Mouse (Mus musculus): ENCODE measurements around the gene Copb1. TPM values are rescaled to one million over a fixed set of nuclear protein-coding genes. Genes with fewer than 3 reads are reported as not detected.

Copb1 gene
- polyA plus RNA-seq, 1 experiment = 121 TPM

- Histone ChIP-seq H3K27ac (ENCODE audit: insufficient read depth, low read length) (no peak overlapping the region), H3K27me3 (ENCODE audit: control insufficient read depth, insufficient read depth, low read length, poor library complexity, severe bottlenecking) (no peaks in the 10 kb centered on the region), H3K9me3 (replicated peaks; ENCODE audit: control insufficient read depth, insufficient read depth, low read length, poor library complexity, severe bottlenecking) (no peaks in the 10 kb centered on the region; the same call in 1 of the 2 replicates), H3K9ac (ENCODE audit: low read depth, poor library complexity, severe bottlenecking) (no peak overlapping the region), H3K4me1 (ENCODE audit: control insufficient read depth, insufficient read depth, low read length) (peaks cover 2% of the 10 kb centered on the region), H3K4me3 (ENCODE audit: low read depth, low read length) (no peak overlapping the region), H3K36me3 (ENCODE audit: control insufficient read depth, insufficient read depth, low read length, poor library complexity, severe bottlenecking) (no peaks in the 10 kb centered on the region)
- no peak for TF ChIP-seq CTCF (IDR thresholded peaks at IDR 0.05; ENCODE audit: low read depth, low read length)
- no peak for TF ChIP-seq POLR2A (IDR thresholded peaks at IDR 0.05; ENCODE audit: insufficient read depth, low read length)
- no peak for TF ChIP-seq EP300 (IDR thresholded peaks at IDR 0.05; ENCODE audit: insufficient read depth, low read depth, low read length)
Measured at GRCm38 (mm10) chr7:114292501-114292971, 38.0 kb upstream of the Copb1 start.

GRCm38 (mm10) chr7:114291461-114292335 lies 37.2 kb upstream of the Copb1 start:
- Histone ChIP-seq H3K27me3 (ENCODE audit: control insufficient read depth, insufficient read depth, low read length, poor library complexity, severe bottlenecking) (no peaks in the 10 kb centered on the region), H3K36me3 (ENCODE audit: control insufficient read depth, insufficient read depth, low read length, poor library complexity, severe bottlenecking) (no peaks in the 10 kb centered on the region), H3K27ac (ENCODE audit: insufficient read depth, low read length) (no peak overlapping the region), H3K4me1 (ENCODE audit: control insufficient read depth, insufficient read depth, low read length) (peaks cover 2% of the 10 kb centered on the region), H3K9ac (ENCODE audit: low read depth, poor library complexity, severe bottlenecking) (no peak overlapping the region), H3K4me3 (ENCODE audit: low read depth, low read length) (no peak overlapping the region), H3K9me3 (replicated peaks; ENCODE audit: control insufficient read depth, insufficient read depth, low read length, poor library complexity, severe bottlenecking) (no peaks in the 10 kb centered on the region; the same call in 1 of the 2 replicates)
- no peak for TF ChIP-seq CTCF (IDR thresholded peaks at IDR 0.05; ENCODE audit: low read depth, low read length)
- no peak for TF ChIP-seq POLR2A (IDR thresholded peaks at IDR 0.05; ENCODE audit: insufficient read depth, low read length)
- TF ChIP-seq EP300 (IDR thresholded peaks at IDR 0.05; ENCODE audit: insufficient read depth, low read depth, low read length) = no peak

- H3K27me3 ChIP-seq (ENCODE audit: control insufficient read depth, insufficient read depth, low read length, poor library complexity, severe bottlenecking) = no peaks in the 10 kb centered on the region
- TF ChIP-seq EP300 (IDR thresholded peaks at IDR 0.05; ENCODE audit: insufficient read depth, low read depth, low read length) (no peak), POLR2A (IDR thresholded peaks at IDR 0.05; ENCODE audit: insufficient read depth, low read length) (no peak), CTCF (IDR thresholded peaks at IDR 0.05; ENCODE audit: low read depth, low read length) (no peak)
- no peak overlapping the region for H3K27ac ChIP-seq (ENCODE audit: insufficient read depth, low read length)
- H3K9me3 ChIP-seq (replicated peaks; ENCODE audit: control insufficient read depth, insufficient read depth, low read length, poor library complexity, severe bottlenecking) = no peaks in the 10 kb centered on the region; the same call in 1 of the 2 replicates
- H3K9ac ChIP-seq (ENCODE audit: low read depth, poor library complexity, severe bottlenecking) = no peak overlapping the region
- H3K36me3 ChIP-seq (ENCODE audit: control insufficient read depth, insufficient read depth, low read length, poor library complexity, severe bottlenecking) = no peaks in the 10 kb centered on the region
- H3K4me1 ChIP-seq (ENCODE audit: control insufficient read depth, insufficient read depth, low read length) = peaks cover 2% of the 10 kb centered on the region
- no peak overlapping the region for H3K4me3 ChIP-seq (ENCODE audit: low read depth, low read length)
Measured at GRCm38 (mm10) chr7:114290078-114290506, 35.6 kb upstream of the Copb1 start.

- Histone ChIP-seq H3K4me1 (ENCODE audit: control insufficient read depth, insufficient read depth, low read length) (no peaks in the 10 kb centered on the region), H3K27me3 (ENCODE audit: control insufficient read depth, insufficient read depth, low read length, poor library complexity, severe bottlenecking) (no peaks in the 10 kb centered on the region), H3K4me3 (ENCODE audit: low read depth, low read length) (no peak overlapping the region), H3K9ac (ENCODE audit: low read depth, poor library complexity, severe bottlenecking) (no peak overlapping the region), H3K9me3 (replicated peaks; ENCODE audit: control insufficient read depth, insufficient read depth, low read length, poor library complexity, severe bottlenecking) (no peaks in the 10 kb centered on the region), H3K27ac (ENCODE audit: insufficient read depth, low read length) (no peak overlapping the region), H3K36me3 (ENCODE audit: control insufficient read depth, insufficient read depth, low read length, poor library complexity, severe bottlenecking) (no peaks in the 10 kb centered on the region)
- no peak for TF ChIP-seq EP300 (IDR thresholded peaks at IDR 0.05; ENCODE audit: insufficient read depth, low read depth, low read length)
- no peak for TF ChIP-seq CTCF (IDR thresholded peaks at IDR 0.05; ENCODE audit: low read depth, low read length)
- TF ChIP-seq POLR2A (IDR thresholded peaks at IDR 0.05; ENCODE audit: insufficient read depth, low read length) = no peak
Measured at GRCm38 (mm10) chr7:114284296-114284910, 29.9 kb upstream of the Copb1 start.

GRCm38 (mm10) chr7:114283006-114283405 lies 28.5 kb upstream of the Copb1 start:
- Histone ChIP-seq H3K4me3 (ENCODE audit: low read depth, low read length) (no peak overlapping the region), H3K27ac (ENCODE audit: insufficient read depth, low read length) (no peak overlapping the region), H3K9ac (ENCODE audit: low read depth, poor library complexity, severe bottlenecking) (no peak overlapping the region), H3K4me1 (ENCODE audit: control insufficient read depth, insufficient read depth, low read length) (no peaks in the 10 kb centered on the region), H3K9me3 (replicated peaks; ENCODE audit: control insufficient read depth, insufficient read depth, low read length, poor library complexity, severe bottlenecking) (no peaks in the 10 kb centered on the region), H3K27me3 (ENCODE audit: control insufficient read depth, insufficient read depth, low read length, poor library complexity, severe bottlenecking) (no peaks in the 10 kb centered on the region), H3K36me3 (ENCODE audit: control insufficient read depth, insufficient read depth, low read length, poor library complexity, severe bottlenecking) (no peaks in the 10 kb centered on the region)
- TF ChIP-seq POLR2A (IDR thresholded peaks at IDR 0.05; ENCODE audit: insufficient read depth, low read length) (no peak), CTCF (IDR thresholded peaks at IDR 0.05; ENCODE audit: low read depth, low read length) (no peak), EP300 (IDR thresholded peaks at IDR 0.05; ENCODE audit: insufficient read depth, low read depth, low read length) (no peak)

All from ES-Bruce4 (cell line).